Mouse (Mus musculus): ENCODE results near the gene Trpm1.

Trpm1 gene

DNA sequence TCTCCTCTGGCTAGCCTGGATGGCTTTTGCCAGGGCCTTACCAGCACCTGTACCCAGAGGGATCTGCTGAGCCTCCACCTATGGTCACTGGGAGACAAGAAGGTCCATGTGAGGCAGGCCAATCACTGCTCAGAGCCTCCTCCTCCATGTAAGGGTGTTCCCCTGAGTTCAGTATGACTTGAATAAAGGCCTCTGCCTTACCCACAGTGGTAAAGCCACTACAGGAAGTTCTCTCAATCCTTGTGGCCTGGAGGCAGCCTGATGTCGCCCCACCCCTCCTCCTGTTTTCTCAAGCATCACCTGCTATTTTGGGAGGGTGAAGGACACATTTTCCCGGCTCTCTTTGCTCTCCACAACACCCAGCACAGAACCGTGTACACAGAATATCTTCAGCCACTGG, 42.5 kb downstream of the Trpm1 start:
- H3K27me3 ChIP-seq (ENCODE audit: control insufficient read depth, insufficient read depth, low read length, poor library complexity, severe bottlenecking), result no peaks in the 10 kb centered on the region
- DNase-seq (ENCODE audit: low read depth, low spot score), result no peak
- no peaks in the 10 kb centered on the region for H3K36me3 ChIP-seq (ENCODE audit: control insufficient read depth, insufficient read depth, low read length, poor library complexity, severe bottlenecking)

DNA sequence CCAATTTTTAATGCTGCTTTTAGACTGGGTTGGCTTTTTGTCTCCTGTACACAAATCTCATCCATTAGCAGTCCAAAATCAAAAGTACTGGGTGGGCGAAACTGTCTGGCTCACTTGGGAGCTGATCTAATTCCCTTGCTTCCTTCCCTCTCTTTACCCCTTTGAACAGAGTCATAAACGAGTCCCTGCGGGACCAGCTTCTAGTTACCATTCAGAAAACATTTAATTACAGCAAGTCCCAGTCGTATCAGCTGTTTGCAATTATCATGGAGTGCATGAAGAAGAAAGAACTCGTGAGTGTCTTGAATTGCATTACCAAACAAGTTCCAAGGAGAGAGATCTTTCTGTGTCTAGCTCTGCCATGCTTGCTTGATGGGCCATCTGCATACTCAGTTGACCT, 55.1 kb downstream of the Trpm1 start:
- no peak for DNase-seq (ENCODE audit: low read depth, low spot score)
- no peaks in the 10 kb centered on the region for H3K36me3 ChIP-seq (ENCODE audit: control insufficient read depth, insufficient read depth, low read length, poor library complexity, severe bottlenecking)

DNA sequence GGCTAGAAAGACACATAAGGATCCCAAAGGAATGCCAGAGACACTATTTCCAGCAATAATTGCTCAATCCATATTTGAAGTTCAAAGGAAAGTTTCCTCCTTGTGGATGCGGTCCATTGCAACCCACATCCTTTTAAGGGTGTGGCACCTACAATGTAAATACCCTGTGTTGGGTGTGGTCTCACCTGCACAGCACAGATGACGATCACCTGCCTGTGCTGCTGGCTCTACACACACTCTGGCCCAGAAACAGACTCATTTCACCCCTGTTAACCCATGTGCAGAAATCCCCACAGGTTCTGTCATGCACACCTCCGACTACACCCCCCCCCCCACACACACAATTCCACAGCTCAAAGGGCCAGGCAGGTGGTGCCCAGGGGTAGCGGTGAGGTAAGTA, 59.2 kb downstream of the Trpm1 start:
- no peak for DNase-seq (ENCODE audit: low read depth, low spot score)
- no peaks in the 10 kb centered on the region for H3K27me3 ChIP-seq (ENCODE audit: control insufficient read depth, insufficient read depth, low read length, poor library complexity, severe bottlenecking)

More for the DNA sequence above, 55.1 kb downstream of the Trpm1 start:
- H3K27me3 ChIP-seq (ENCODE audit: control insufficient read depth, insufficient read depth, low read length, poor library complexity, severe bottlenecking), result no peaks in the 10 kb centered on the region

DNA sequence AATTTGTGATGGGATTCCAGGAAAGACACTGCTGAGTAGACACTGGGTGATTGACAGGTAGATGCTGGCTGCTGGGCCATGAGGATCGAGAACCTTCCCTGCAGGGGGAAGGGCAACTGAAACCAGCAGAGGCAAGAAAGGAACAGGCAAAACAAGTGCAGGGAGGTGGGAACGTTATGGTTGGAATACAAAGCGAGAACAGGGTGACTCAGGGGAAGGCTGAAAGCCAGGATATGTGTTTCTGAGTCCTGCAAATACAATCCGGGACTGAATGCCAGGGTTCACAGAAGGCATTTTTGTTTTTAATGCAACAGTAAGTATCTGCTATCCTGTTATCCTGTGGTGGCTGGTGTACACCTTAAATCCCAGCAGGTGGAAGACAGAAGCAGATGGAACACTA, 60.4 kb downstream of the Trpm1 start:
- no peak for DNase-seq (ENCODE audit: low read depth, low spot score)

More for the DNA sequence above, 59.2 kb downstream of the Trpm1 start:
- H3K36me3 ChIP-seq (ENCODE audit: control insufficient read depth, insufficient read depth, low read length, poor library complexity, severe bottlenecking), result no peaks in the 10 kb centered on the region

DNA sequence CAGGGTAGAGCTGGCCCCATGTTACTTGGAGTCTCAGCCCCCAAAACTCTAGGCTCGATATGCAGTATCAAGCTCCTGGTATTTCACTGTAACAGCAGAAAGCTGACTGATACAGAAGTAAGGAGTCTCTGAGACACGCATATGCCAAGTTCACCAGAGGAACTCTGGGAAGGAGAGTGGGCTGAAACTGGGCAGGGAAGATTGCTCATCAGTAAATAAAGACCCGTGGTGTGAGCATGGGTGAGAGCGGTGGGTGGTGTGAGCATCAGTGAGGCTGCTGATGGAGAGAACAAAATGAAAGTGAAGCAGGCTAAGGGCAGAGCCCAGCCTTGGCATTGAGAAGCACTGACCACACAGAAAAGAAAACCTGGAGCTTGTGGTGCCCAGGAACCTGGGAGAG, 62.0 kb downstream of the Trpm1 start:
- no peak for DNase-seq (ENCODE audit: low read depth, low spot score)
- Histone ChIP-seq H3K27me3 (ENCODE audit: control insufficient read depth, insufficient read depth, low read length, poor library complexity, severe bottlenecking) (no peaks in the 10 kb centered on the region), H3K36me3 (ENCODE audit: control insufficient read depth, insufficient read depth, low read length, poor library complexity, severe bottlenecking) (no peaks in the 10 kb centered on the region)

More for the DNA sequence above, 60.4 kb downstream of the Trpm1 start:
- Histone ChIP-seq H3K36me3 (ENCODE audit: control insufficient read depth, insufficient read depth, low read length, poor library complexity, severe bottlenecking) (no peaks in the 10 kb centered on the region), H3K27me3 (ENCODE audit: control insufficient read depth, insufficient read depth, low read length, poor library complexity, severe bottlenecking) (no peaks in the 10 kb centered on the region)

DNA sequence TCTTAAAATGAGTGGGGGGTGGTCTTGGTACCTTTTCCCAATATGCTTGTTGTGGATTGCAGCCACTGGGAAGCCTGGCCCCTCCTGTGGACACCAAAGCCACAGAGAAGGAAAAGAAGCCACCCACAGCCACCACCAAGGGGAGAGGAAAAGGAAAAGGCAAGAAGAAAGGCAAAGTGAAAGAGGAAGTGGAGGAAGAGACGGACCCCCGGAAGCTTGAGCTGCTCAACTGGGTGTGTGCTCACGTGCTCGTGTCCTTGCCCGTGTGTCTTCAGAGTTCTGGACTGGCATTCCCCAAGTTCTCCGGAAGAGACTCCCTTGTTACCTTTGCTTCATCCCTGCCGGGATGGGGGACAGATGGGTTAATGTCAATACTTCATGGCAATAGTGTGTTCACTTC, 63.8 kb downstream of the Trpm1 start:
- no peaks in the 10 kb centered on the region for H3K27me3 ChIP-seq (ENCODE audit: control insufficient read depth, insufficient read depth, low read length, poor library complexity, severe bottlenecking)
- no peaks in the 10 kb centered on the region for H3K36me3 ChIP-seq (ENCODE audit: control insufficient read depth, insufficient read depth, low read length, poor library complexity, severe bottlenecking)
- DNase-seq (ENCODE audit: low read depth, low spot score), result peak; percentile 6

DNA sequence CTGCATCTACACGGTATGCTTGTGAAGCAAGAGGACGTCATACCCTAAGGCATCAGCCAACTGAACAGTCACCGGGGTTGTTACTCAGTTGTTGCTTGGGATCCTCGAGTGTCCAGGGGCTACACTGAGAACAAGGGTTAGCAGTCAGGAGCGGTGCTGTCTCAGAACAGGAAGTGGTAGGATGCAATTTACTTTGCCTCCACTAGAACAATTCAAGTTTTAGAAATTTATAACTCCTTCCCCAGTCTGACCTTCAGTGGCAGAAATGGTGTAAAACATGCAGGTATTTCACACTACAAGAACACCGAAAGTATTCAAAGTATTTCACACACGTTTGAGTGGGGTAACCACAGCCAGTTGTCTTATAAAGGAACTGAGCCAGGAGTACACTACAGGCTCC, 66.1 kb downstream of the Trpm1 start:
- H3K27me3 ChIP-seq (ENCODE audit: control insufficient read depth, insufficient read depth, low read length, poor library complexity, severe bottlenecking), result no peaks in the 10 kb centered on the region
- DNase-seq (ENCODE audit: low read depth, low spot score), result no peak
- H3K36me3 ChIP-seq (ENCODE audit: control insufficient read depth, insufficient read depth, low read length, poor library complexity, severe bottlenecking), result no peaks in the 10 kb centered on the region

DNA sequence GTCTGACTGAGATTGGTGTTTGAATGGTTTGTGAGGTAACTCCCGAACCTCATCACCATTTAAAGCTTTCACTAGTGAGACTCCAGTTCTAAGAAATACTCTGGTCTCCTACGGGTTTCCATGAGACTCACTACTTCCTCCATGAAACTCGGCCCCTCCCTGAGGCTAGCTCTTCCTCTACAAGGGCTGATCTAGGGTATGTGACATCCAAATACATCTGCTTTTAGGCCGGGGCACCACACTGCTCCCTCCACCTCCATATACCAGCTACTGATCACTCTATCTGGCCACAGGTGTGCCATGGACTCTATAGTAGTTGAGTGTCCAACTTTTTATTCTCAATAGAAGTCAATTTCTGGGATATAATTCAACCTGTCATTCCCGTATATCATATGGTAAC, 69.6 kb downstream of the Trpm1 start:
- DNase-seq (ENCODE audit: low read depth, low spot score), result no peak
- H3K27me3 ChIP-seq (ENCODE audit: control insufficient read depth, insufficient read depth, low read length, poor library complexity, severe bottlenecking), result no peaks in the 10 kb centered on the region
- H3K36me3 ChIP-seq (ENCODE audit: control insufficient read depth, insufficient read depth, low read length, poor library complexity, severe bottlenecking), result no peaks in the 10 kb centered on the region

DNA sequence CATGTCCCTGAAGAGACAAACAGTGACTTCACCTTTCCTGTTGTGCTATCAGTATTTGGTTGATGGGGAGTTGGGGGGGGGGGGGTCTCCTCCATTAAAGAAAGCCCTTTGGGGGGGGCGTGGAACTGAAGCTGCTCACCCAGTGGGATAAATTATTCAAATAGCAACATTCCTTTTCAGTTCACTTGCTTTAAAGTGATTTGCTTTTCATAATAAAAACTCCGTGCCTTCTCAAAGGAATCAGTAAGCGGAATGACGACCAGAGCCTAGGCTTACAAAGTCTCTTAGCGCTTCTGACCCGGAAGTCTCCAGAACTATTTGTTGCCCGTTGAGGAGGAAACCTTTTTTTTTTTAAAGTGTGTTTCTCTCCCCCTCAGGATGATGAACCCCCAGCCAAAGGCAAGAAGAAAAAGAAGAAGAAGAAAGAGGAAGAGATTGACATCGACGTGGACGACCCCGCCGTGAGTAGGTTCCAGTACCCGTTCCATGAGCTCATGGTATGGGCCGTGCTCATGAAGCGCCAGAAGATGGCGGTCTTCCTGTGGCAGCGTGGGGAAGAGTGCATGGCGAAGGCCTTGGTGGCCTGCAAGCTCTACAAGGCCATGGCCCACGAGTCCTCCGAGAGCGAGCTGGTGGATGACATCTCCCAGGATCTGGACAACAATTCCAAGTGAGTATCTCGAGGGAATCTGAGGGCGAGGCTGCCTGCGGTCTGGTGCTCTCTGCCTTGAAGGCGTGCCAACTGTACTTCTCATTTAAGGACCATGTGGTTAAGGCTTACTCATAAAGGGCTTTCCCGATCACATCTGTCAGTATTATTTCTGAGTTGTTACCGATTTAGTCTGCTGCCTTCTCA, 72.9 kb downstream of the Trpm1 start:
- Histone ChIP-seq H3K27me3 (ENCODE audit: control insufficient read depth, insufficient read depth, low read length, poor library complexity, severe bottlenecking) (no peaks in the 10 kb centered on the region), H3K36me3 (ENCODE audit: control insufficient read depth, insufficient read depth, low read length, poor library complexity, severe bottlenecking) (no peaks in the 10 kb centered on the region)
- DNase-seq (ENCODE audit: low read depth, low spot score), result no peak

DNA sequence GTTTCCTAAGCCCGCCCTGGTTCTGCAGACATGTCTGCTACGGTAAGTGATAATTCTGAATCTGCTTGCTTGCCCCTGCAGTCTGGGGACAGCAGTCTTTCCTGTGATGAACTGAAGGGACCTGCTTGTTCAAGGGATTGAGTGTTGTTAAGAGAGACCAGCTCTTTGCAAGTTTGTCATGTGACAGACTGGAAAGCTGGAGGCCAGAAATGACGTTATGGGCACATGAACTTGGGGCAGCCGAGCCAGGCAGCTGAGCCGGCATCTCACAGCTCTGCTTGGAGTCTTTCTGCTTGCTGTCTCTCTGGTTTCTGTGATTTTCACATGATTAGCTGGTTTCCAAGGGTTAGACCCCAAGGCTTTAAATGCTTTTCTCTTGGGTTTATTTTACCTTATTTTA, 74.0 kb downstream of the Trpm1 start:
- DNase-seq (ENCODE audit: low read depth, low spot score), result no peak
- H3K36me3 ChIP-seq (ENCODE audit: control insufficient read depth, insufficient read depth, low read length, poor library complexity, severe bottlenecking), result no peaks in the 10 kb centered on the region
- H3K27me3 ChIP-seq (ENCODE audit: control insufficient read depth, insufficient read depth, low read length, poor library complexity, severe bottlenecking), result no peaks in the 10 kb centered on the region

DNA sequence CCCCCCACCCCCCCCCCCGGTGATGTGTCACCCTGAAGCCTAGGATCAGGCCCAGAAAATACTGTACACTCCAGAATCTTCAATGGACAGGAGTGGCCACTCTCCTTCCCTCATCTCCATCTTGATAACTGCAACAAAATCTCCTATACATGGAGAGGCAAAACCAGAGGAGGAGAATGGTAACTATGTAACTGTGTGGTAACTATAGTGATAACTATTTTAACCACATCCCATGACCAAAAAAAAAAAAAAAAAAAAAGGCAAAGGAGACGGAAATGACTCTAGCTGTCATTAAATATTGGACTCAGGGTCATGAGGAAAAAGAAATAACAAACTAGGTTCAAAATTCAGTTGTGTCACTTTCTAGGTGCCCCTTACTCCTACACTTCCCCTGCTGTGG, 74.7 kb downstream of the Trpm1 start:
- no peak for DNase-seq (ENCODE audit: low read depth, low spot score)
- Histone ChIP-seq H3K36me3 (ENCODE audit: control insufficient read depth, insufficient read depth, low read length, poor library complexity, severe bottlenecking) (no peaks in the 10 kb centered on the region), H3K27me3 (ENCODE audit: control insufficient read depth, insufficient read depth, low read length, poor library complexity, severe bottlenecking) (no peaks in the 10 kb centered on the region)

DNA sequence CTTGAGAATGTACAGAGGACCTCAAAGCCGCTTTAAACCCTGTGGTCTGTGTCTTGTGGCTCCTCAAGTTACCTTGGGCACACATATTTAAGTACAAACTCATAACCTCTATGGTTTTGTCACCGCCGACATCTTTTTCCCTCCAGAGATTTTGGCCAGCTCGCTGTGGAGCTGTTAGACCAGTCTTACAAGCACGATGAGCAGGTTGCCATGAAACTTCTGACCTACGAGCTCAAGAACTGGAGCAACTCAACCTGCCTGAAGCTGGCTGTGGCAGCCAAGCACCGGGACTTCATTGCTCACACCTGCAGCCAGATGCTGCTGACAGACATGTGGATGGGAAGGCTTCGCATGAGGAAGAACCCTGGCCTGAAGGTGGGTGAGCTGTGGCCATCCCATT, 76.3 kb downstream of the Trpm1 start:
- Histone ChIP-seq H3K27me3 (ENCODE audit: control insufficient read depth, insufficient read depth, low read length, poor library complexity, severe bottlenecking) (no peaks in the 10 kb centered on the region), H3K36me3 (ENCODE audit: control insufficient read depth, insufficient read depth, low read length, poor library complexity, severe bottlenecking) (no peaks in the 10 kb centered on the region)
- DNase-seq (ENCODE audit: low read depth, low spot score), result no peak

DNA sequence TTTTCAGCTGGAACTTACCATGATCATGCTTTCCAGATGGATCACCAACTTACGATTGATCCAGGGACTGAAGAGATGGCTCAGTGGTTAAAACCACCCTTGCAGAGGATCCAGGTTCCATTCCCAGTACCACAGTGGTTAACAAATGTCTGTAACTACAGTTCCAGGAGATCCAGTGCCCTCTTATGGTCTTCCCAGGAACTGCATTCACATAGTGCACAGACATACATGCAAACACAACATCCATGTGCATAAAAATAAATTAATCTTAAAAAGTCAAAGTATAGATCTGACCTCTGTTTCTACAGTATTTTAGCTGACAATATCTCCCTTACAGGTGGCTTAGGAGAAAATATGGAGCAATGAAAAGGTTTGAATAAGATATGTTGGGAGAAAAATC, 77.4 kb downstream of the Trpm1 start:
- peak; percentile 3 for DNase-seq (ENCODE audit: low read depth, low spot score)
- Histone ChIP-seq H3K27me3 (ENCODE audit: control insufficient read depth, insufficient read depth, low read length, poor library complexity, severe bottlenecking) (no peaks in the 10 kb centered on the region), H3K36me3 (ENCODE audit: control insufficient read depth, insufficient read depth, low read length, poor library complexity, severe bottlenecking) (no peaks in the 10 kb centered on the region)

DNA sequence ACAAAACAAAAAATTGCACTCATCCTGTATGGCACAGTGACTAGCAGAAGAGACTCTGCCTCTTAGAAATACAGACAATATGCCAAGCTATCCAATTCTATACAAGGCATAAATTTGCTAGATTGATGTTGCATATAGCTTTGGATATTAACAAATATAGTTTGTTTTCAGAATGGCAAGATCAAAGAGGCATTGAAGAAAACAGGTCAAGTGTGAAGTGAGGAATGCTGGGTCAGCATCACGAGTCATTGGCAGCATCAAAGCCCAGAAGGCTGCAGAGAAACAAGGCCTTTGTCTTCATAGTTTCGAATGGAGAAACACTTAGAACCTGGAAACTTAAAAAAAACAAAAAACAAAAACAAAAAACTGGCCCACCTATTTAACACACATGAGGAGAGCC, 78.4 kb downstream of the Trpm1 start:
- no peak for DNase-seq (ENCODE audit: low read depth, low spot score)
- Histone ChIP-seq H3K27me3 (ENCODE audit: control insufficient read depth, insufficient read depth, low read length, poor library complexity, severe bottlenecking) (no peaks in the 10 kb centered on the region), H3K36me3 (ENCODE audit: control insufficient read depth, insufficient read depth, low read length, poor library complexity, severe bottlenecking) (no peaks in the 10 kb centered on the region)

DNA sequence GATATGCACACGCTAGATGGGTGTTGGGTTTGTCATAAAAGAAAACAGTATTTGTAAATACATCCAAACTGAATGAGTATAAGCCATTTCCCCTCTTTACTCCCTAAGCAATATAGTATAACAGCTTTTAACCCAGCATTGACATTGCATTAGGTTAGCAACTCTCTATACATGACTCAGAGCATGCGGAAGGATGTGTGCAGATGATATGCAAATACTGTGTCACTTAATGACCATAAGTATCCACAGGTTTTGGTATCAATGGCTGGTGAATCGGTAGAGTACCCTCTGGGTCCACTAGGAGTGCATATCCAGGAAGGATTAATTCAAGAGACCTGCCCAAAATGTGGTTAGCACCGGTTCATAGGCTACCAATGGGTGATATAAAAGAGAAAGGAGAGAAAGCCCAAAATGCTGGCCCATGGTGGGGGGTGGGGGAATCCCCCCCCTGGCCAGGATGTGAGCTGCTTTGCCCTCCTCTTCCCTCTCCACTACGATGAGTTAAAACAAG, 80.7 kb downstream of the Trpm1 start:
- H3K36me3 ChIP-seq (ENCODE audit: control insufficient read depth, insufficient read depth, low read length, poor library complexity, severe bottlenecking), result no peaks in the 10 kb centered on the region
- no peaks in the 10 kb centered on the region for H3K27me3 ChIP-seq (ENCODE audit: control insufficient read depth, insufficient read depth, low read length, poor library complexity, severe bottlenecking)
- DNase-seq (ENCODE audit: low read depth, low spot score), result no peak

DNA sequence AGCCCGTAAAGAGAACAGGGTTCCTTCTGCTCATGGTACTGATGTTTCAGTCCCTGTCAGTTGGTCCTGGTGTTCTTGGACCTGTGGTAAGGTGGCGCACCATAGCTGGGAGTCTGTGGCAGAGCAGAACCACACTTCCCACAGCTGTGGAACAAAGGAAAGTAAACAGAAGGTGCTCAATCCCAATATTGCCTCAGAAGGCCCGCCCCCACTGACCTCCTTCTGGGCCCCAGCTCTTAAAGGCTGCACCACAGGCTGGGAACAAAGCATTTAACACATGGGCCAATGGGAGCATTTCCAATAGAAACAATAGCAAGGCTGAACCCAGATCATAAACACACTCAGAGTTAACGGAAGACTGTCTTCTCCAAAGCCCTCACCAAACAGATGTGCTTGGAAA, 82.9 kb downstream of the Trpm1 start:
- Histone ChIP-seq H3K36me3 (ENCODE audit: control insufficient read depth, insufficient read depth, low read length, poor library complexity, severe bottlenecking) (no peaks in the 10 kb centered on the region), H3K27me3 (ENCODE audit: control insufficient read depth, insufficient read depth, low read length, poor library complexity, severe bottlenecking) (no peaks in the 10 kb centered on the region)
- DNase-seq (ENCODE audit: low read depth, low spot score), result no peak
